Mouse (Mus musculus) kidney, embryonic 14.5 days (tissue): ENCODE results near the gene Mok. TPM values are rescaled to one million over a fixed set of nuclear protein-coding genes. Genes with fewer than 3 reads are reported as not detected.

ENCODE experiments used
- ATAC-seq: fragments of 200-750 bp; cut with Nextera tagmentation; 2 replicates; pipeline ENCODE4 v1.8.0; 2017; ENCODE audit warnings: moderate number of reproducible peaks, mild to moderate bottlenecking, moderate TSS enrichment, moderate library complexity; ENCODE audit not compliant: low FRiP score, low TSS enrichment
- H3K27ac ChIP-seq: fragments of 300-500 bp; sonication (generic); 2 replicates; pipeline ENCODE4 v1.5.1; 2014; ENCODE audit warnings: low read depth, mild to moderate bottlenecking, low read length, moderate library complexity, mixed read lengths
- H3K27me3 ChIP-seq: fragments of 300-500 bp; sonication (generic); 2 replicates; pipeline ENCODE4 v1.6.1; 2014; ENCODE audit warnings: mild to moderate bottlenecking, low read length; ENCODE audit not compliant: control insufficient read depth, insufficient read depth
- H3K36me3 ChIP-seq: fragments of 300-500 bp; sonication (generic); 2 replicates; pipeline ENCODE4 v1.6.1; 2014; ENCODE audit warnings: low read length, mixed read lengths; ENCODE audit not compliant: control insufficient read depth, insufficient read depth
- H3K4me1 ChIP-seq: fragments of 300-500 bp; sonication (generic); 2 replicates; pipeline ENCODE4 v1.6.1; 2014; ENCODE audit warnings: low read length, mixed read lengths; ENCODE audit not compliant: control insufficient read depth, insufficient read depth
- H3K4me2 ChIP-seq: fragments of 300-500 bp; sonication (generic); replicated peaks from 2 replicates; pipeline ENCODE4 v1.6.1; 2014; ENCODE audit warnings: low read depth, mild to moderate bottlenecking, low read length
- H3K4me3 ChIP-seq: fragments of 300-500 bp; sonication (generic); 2 replicates; pipeline ENCODE4 v1.5.1; 2014; ENCODE audit warnings: mild to moderate bottlenecking, low read length
- H3K9ac ChIP-seq: fragments of 300-500 bp; sonication (generic); 2 replicates; pipeline ENCODE4 v1.6.1; 2014; ENCODE audit warnings: low read depth, mild to moderate bottlenecking, low read length, moderate library complexity
- H3K9me3 ChIP-seq: fragments of 300-500 bp; sonication (generic); 2 replicates; pipeline ENCODE4 v1.6.1; 2016; ENCODE audit warnings: low read length; ENCODE audit not compliant: control insufficient read depth
- WGBS: fragments of 180-500 bp; shearing (Covaris S2); extraction: QIAGEN DNeasy Blood & Tissue Kit; methylation state at CpG from one replicate; pipeline ENCODE4 v1.1.7; 2014; 5-methylcytosine and 5-hydroxymethylcytosine counted together
- polyA plus RNA-seq: library from polyadenylated mRNA; unstranded; fragments of >200 nt; fragmentation: Nextera tagmentation; extraction: Ambion mirVana; gene quantifications from 2 replicates; pipeline ENCODE4 v1.2.1, GENCODE M21; 2014

Mok gene
- polyA plus RNA-seq, 1 experiment from 2014 or later, result 6.8 TPM

GRCm38 (mm10) chr12:110822366-110822765 lies 18.4 kb downstream of the Mok start:
- no peaks in the 10 kb centered on the region for H3K36me3 ChIP-seq
- no peak overlapping the region for H3K9ac ChIP-seq
- WGBS, result 82% methylated on average over 7 of the region's 7 CpGs
- H3K4me3 ChIP-seq, result no peak overlapping the region
- no peak overlapping the region for H3K4me2 ChIP-seq
- H3K4me1 ChIP-seq, result no peaks in the 10 kb centered on the region
- H3K27ac ChIP-seq, result no peak overlapping the region
- ATAC-seq, result no peak
- H3K27me3 ChIP-seq, result no peaks in the 10 kb centered on the region
- no peaks in the 10 kb centered on the region for H3K9me3 ChIP-seq

- Histone ChIP-seq H3K9ac (no peak overlapping the region), H3K36me3 (no peaks in the 10 kb centered on the region), H3K4me3 (no peak overlapping the region), H3K9me3 (no peaks in the 10 kb centered on the region), H3K4me2 (no peak overlapping the region), H3K4me1 (no peaks in the 10 kb centered on the region), H3K27me3 (no peaks in the 10 kb centered on the region), H3K27ac (no peak overlapping the region)
- ATAC-seq, result no peak
- 79% methylated on average over 2 of the region's 2 CpGs for WGBS
Observed at GRCm38 (mm10) chr12:110821787-110822186, 19.0 kb downstream of the Mok start.

DNA sequence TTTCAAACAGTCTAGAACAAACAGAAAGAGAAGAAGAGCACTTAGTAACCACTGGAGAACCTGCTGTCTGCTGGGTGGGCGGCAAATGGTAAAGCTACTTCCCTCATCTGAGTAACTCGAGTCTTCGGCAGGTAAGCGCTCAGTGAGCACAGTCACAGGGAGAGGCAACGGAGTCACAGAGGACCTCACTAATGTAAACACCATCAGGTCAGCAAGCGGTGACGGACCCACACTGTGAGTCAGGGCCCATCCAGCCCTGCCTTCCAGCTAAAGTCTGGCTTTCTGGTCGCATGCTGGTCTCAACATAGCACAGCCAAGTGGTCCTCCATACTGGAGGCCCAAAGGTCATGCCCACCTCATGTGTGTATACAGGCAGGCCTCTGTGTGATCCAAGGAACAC lies 21.4 kb downstream of the Mok start:
- Histone ChIP-seq H3K9ac (no peak overlapping the region), H3K4me3 (no peak overlapping the region), H3K4me2 (no peak overlapping the region), H3K27ac (no peak overlapping the region), H3K9me3 (no peaks in the 10 kb centered on the region), H3K36me3 (no peaks in the 10 kb centered on the region), H3K27me3 (no peaks in the 10 kb centered on the region), H3K4me1 (no peaks in the 10 kb centered on the region)
- WGBS, result 67% methylated on average over 8 of the region's 8 CpGs
- no peak for ATAC-seq

DNA sequence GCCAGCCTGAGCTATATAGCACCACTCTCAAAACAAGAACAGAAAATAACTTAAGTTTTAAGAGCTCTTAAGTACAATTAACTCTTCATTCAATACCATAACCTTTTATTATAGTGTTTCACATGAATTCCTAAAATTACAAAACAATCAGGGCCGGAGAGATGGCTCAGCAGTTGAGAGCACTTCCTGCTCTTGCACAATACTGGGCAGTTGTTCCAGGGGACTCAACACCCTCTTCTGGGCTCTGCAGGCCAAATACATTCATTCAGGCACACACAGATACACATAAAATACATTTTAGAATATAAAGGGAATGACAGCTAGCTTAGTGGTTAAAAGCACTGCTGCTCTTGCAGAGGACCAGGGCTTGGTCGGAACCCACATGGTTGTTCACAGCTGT lies 23.9 kb downstream of the Mok start:
- Histone ChIP-seq H3K27me3 (no peaks in the 10 kb centered on the region), H3K4me3 (no peak overlapping the region), H3K9ac (no peak overlapping the region), H3K36me3 (no peaks in the 10 kb centered on the region), H3K4me2 (no peak overlapping the region), H3K27ac (no peak overlapping the region), H3K9me3 (no peaks in the 10 kb centered on the region), H3K4me1 (no peaks in the 10 kb centered on the region)
- 92% methylated on average over 2 of the region's 2 CpGs for WGBS
- no peak for ATAC-seq

DNA sequence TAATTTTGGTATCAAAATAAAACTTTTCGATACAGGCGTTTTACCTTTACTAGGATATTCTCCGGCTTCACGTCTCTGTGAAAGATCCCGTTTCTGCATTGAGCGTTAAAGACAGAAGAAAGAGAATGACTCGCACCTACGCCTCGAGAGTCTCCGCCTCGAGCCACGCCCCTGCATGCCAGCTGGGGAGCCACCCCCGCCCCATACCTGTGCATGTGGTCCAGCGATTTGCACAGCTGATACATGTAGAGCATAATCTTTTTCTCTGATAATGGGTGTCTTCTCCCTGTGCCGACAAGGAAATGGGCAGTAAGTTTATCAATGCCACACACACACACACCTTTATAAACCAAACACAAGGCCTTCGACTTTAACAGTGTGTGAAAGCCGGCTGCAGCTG lies 25.8 kb downstream of the Mok start:
- Histone ChIP-seq H3K27ac (no peak overlapping the region), H3K4me1 (no peaks in the 10 kb centered on the region), H3K4me3 (no peak overlapping the region), H3K9me3 (no peaks in the 10 kb centered on the region), H3K4me2 (no peak overlapping the region), H3K27me3 (no peaks in the 10 kb centered on the region), H3K36me3 (no peaks in the 10 kb centered on the region), H3K9ac (no peak overlapping the region)
- 79% methylated on average over 17 of the region's 17 CpGs for WGBS
- no peak for ATAC-seq

DNA sequence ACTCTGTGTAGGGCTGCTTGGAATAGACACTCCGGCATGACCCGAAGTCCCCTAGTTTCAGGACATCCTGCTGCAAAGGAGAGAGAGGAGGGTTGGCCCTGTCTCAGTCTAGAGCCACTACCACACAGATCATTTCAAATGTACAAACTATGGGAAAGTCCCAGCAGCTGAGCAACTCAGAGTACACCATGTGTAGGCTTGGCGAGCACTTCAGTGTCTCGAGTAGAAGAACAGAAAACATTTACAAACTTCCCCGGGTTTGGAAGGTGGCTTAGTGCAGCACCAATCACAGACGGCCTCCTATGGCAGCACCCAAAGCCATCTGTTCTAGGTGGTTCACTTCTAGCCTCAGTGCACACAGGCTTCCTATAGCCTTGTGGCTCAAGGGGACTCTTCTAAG lies 27.1 kb downstream of the Mok start:
- Histone ChIP-seq H3K36me3 (no peaks in the 10 kb centered on the region), H3K4me1 (no peaks in the 10 kb centered on the region), H3K4me3 (no peak overlapping the region), H3K9me3 (no peaks in the 10 kb centered on the region), H3K27me3 (no peaks in the 10 kb centered on the region), H3K4me2 (no peak overlapping the region), H3K27ac (no peak overlapping the region), H3K9ac (no peak overlapping the region)
- 94% methylated on average over 6 of the region's 6 CpGs for WGBS
- no peak for ATAC-seq

DNA sequence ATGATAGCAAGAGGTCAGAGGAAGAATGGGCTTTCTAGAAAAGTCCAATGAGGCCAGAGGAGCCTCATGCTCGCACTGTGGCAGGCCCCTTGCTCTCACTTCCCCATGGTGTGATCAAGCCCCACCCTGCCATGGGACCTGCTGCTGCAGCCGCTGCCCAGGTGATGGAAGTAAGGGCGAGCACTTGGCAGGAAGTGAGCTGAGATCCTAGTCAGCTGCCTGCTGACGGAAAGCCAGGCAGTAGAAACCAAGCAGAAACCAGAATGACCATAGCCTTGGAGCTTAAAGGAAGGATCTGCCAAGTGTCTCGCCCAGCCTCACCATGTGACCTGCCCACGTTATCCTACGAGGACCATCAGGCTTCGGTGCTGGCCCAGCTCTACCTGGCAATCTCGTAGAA lies 27.6 kb downstream of the Mok start:
- Histone ChIP-seq H3K4me2 (no peak overlapping the region), H3K27me3 (no peaks in the 10 kb centered on the region), H3K9me3 (no peaks in the 10 kb centered on the region), H3K4me1 (no peaks in the 10 kb centered on the region), H3K4me3 (no peak overlapping the region), H3K9ac (no peak overlapping the region), H3K27ac (no peak overlapping the region), H3K36me3 (no peaks in the 10 kb centered on the region)
- WGBS, result 91% methylated on average over 9 of the region's 9 CpGs
- no peak for ATAC-seq

GRCm38 (mm10) chr12:110808848-110809247 lies 31.9 kb downstream of the Mok start:
- ATAC-seq, result no peak
- H3K27me3 ChIP-seq, result no peaks in the 10 kb centered on the region
- H3K9ac ChIP-seq, result no peak overlapping the region
- H3K4me3 ChIP-seq, result no peak overlapping the region
- H3K27ac ChIP-seq, result no peak overlapping the region
- no peaks in the 10 kb centered on the region for H3K4me1 ChIP-seq
- H3K9me3 ChIP-seq, result no peaks in the 10 kb centered on the region
- WGBS, result 80% methylated on average over 5 of the region's 5 CpGs
- no peak overlapping the region for H3K4me2 ChIP-seq
- peaks cover 7% of the 10 kb centered on the region for H3K36me3 ChIP-seq

DNA sequence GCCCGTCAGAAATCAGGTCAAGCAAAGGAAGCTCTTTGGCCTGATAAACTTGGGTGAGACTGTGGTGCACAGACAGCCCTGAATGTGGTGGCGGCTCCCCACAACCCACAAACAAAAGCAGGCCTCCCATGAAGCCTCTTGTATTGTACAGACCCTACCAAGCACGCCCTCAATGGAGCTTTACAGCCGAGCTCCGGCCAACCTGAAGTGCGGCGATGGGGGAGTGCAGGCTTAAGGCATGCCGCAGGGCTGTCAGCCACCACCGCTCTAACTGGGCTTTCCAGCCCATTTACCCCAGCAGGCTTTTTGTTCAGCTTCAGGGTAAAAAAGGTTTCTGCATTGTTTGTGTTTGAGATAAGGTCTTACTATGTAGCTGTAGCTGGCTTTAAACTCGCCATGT lies 32.3 kb downstream of the Mok start:
- H3K4me1 ChIP-seq, result no peaks in the 10 kb centered on the region
- H3K27me3 ChIP-seq, result no peaks in the 10 kb centered on the region
- no peak overlapping the region for H3K4me3 ChIP-seq
- H3K36me3 ChIP-seq, result peaks cover 7% of the 10 kb centered on the region
- H3K9me3 ChIP-seq, result no peaks in the 10 kb centered on the region
- ATAC-seq, result no peak
- no peak overlapping the region for H3K4me2 ChIP-seq
- no peak overlapping the region for H3K27ac ChIP-seq
- WGBS, result 62% methylated on average over 10 of the region's 10 CpGs
- no peak overlapping the region for H3K9ac ChIP-seq
